Mouse (Mus musculus): ENCODE measurements around the gene Tcte2.

DNA sequence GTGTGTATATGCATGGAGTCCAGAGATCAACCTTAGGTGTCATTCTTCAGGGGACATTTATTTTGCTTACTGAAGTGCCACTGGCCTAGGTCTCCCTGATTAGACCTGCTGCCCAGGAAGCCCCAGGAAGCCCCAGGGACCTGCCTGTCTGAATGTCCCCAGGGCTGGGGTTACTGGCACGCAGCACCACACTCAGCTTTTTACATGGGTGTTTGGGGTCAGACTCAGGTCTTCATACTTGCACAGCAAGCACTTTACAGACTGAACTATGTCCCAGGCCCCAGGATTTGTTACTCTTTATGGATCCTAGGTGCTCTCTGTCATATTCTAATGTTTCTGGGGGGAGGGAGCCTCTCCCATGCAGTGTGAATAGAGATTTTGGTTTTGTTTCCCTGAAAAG lies 95.9 kb downstream of the Tcte2 start:
- TF ChIP-seq CTCF (IDR thresholded peaks at IDR 0.05; ENCODE audit: low read depth, low read length) (no peak), GATA1 (IDR thresholded peaks at IDR 0.05; ENCODE audit: borderline replicate concordance, low read length) (no peak)

All from G1E (cell line).